ENCODE assay signal across 10 mouse cellular contexts in genomic region chr4:130913511-130913910, GRCm38 (mm10). TPM values are rescaled to one million over a fixed set of nuclear protein-coding genes. Genes with fewer than 3 reads are reported as not detected.
A peak's percentile ranks its signal among the peaks of the same experiment; 100 is the strongest.
DNase-seq lines count a peak whose midpoint lies in the region; ATAC-seq and TF ChIP-seq lines count a peak whose summit lies in the region.
"Had no signal": no experiment of that assay in that cellular context is flagged by ENCODE, and none has a peak within 500 bp of the region (broad histone marks: within the 10 kb centered on the region; RNA-seq: fewer than 3 reads in every experiment).

No protein-coding gene starts in this region.

- DNase-seq in kidney, postnatal 10 days = no peak
- no peak for DNase-seq in liver, postnatal 0 days
- DNase-seq in adrenal gland, postnatal 25 days = no peak
- DNase-seq in layer of hippocampus, adult 8-10 months (ENCODE audit: low spot score in 2 of 2) = no peak
- DNase-seq: kidney, adult 8-10 months had no signal

- ATAC-seq in kidney, embryonic 16.5 days (ENCODE audit: low FRiP score, low TSS enrichment) = no peak
- ATAC-seq in liver, postnatal 0 days = no peak; the same call in 1 of the 2 replicates
- ATAC-seq: forebrain, embryonic 13.5 days had no signal

- peaks cover 8% of the 10 kb centered on the region; the same call in 1 of the 2 replicates for H3K4me1 ChIP-seq in kidney, embryonic 16.5 days (ENCODE audit: insufficient read depth, low read length)
- peaks cover 98% of the 10 kb centered on the region for H3K4me1 ChIP-seq in E14TG2a.4 (replicated peaks; ENCODE audit: low read depth, low read length)
- peaks cover 32% of the 10 kb centered on the region for H3K4me1 ChIP-seq in bone marrow macrophage, adult 2 months (ENCODE audit: control insufficient read depth, insufficient read depth, low read length)
- peaks cover 15% of the 10 kb centered on the region for H3K4me1 ChIP-seq in liver, postnatal 0 days (ENCODE audit: insufficient read depth)
- H3K4me1 ChIP-seq: forebrain, embryonic 13.5 days had no signal

- H3K4me3 ChIP-seq in kidney, embryonic 16.5 days (ENCODE audit: low read length) = no peak overlapping the region
- peak overlapping the region; percentile 76 for H3K4me3 ChIP-seq in E14TG2a.4 (replicated peaks; ENCODE audit: low read length)
- H3K4me3 ChIP-seq in bone marrow macrophage, adult 2 months (ENCODE audit: insufficient read depth, low read length) = peak overlapping the region; percentile 83
- peak overlapping the region; percentile 41 for H3K4me3 ChIP-seq in liver, postnatal 0 days (ENCODE audit: low read depth, low read length)
- H3K4me3 ChIP-seq: forebrain, embryonic 13.5 days had no signal

- no peak for TF ChIP-seq POLR2A in bone marrow macrophage, adult 2 months (IDR thresholded peaks at IDR 0.05; ENCODE audit: borderline replicate concordance, low read depth, low read length)

- TF ChIP-seq EP300 in liver, postnatal 0 days (IDR thresholded peaks at IDR 0.05; ENCODE audit: low read depth) = no peak

- no peaks in the 10 kb centered on the region for H3K36me3 ChIP-seq in kidney, embryonic 16.5 days (ENCODE audit: insufficient read depth, low read length)
- H3K36me3 ChIP-seq in E14TG2a.4 (ENCODE audit: insufficient read depth, low read length) = peaks cover 23% of the 10 kb centered on the region
- no peaks in the 10 kb centered on the region for H3K36me3 ChIP-seq in liver, postnatal 0 days (replicated peaks; ENCODE audit: insufficient read depth, low read length)

- H3K9ac ChIP-seq in kidney, embryonic 16.5 days (replicated peaks; ENCODE audit: low read length) = no peak overlapping the region
- H3K9ac ChIP-seq in liver, postnatal 0 days (replicated peaks) = peak overlapping the region; percentile 73
- H3K9ac ChIP-seq: forebrain, embryonic 13.5 days had no signal

- WGBS in kidney, embryonic 16.5 days = 86% methylated on average over 3 of the region's 3 CpGs
- 17% methylated on average over 3 of the region's 3 CpGs for WGBS in liver, postnatal 0 days (ENCODE audit: insufficient replicate concordance)

- no peak for TF ChIP-seq CTCF in E14TG2a.4 (conservative IDR thresholded peaks at IDR 0.05; ENCODE audit: low read length)
- no peak for TF ChIP-seq CTCF in bone marrow macrophage, adult 2 months (IDR thresholded peaks at IDR 0.05; ENCODE audit: low read depth, low read length)
- TF ChIP-seq CTCF in liver, postnatal 0 days (IDR thresholded peaks at IDR 0.05; ENCODE audit: low read depth) = no peak

- no peak overlapping the region for H3K27ac ChIP-seq in kidney, embryonic 16.5 days (ENCODE audit: low read length)
- H3K27ac ChIP-seq in bone marrow macrophage, adult 2 months (ENCODE audit: insufficient read depth, low read depth, low read length) = peak overlapping the region; percentile 93
- H3K27ac ChIP-seq in liver, postnatal 0 days (ENCODE audit: low read depth) = peak overlapping the region; percentile 89
- H3K27ac ChIP-seq: forebrain, embryonic 13.5 days had no signal

- H3K27me3 ChIP-seq in kidney, embryonic 16.5 days (ENCODE audit: insufficient read depth, low read length) = no peaks in the 10 kb centered on the region
- H3K27me3 ChIP-seq in E14TG2a.4 (ENCODE audit: insufficient read depth, low read length) = no peaks in the 10 kb centered on the region
- H3K27me3 ChIP-seq in liver, postnatal 0 days (ENCODE audit: insufficient read depth, low read length) = no peaks in the 10 kb centered on the region
- H3K27me3 ChIP-seq: forebrain, embryonic 13.5 days had no signal

- H3K9me3 ChIP-seq in kidney, embryonic 16.5 days (ENCODE audit: low read length) = no peaks in the 10 kb centered on the region
- H3K9me3 ChIP-seq in E14TG2a.4 (ENCODE audit: low read length) = no peaks in the 10 kb centered on the region
- no peaks in the 10 kb centered on the region for H3K9me3 ChIP-seq in liver, postnatal 0 days (ENCODE audit: low read length)
- H3K9me3 ChIP-seq: forebrain, embryonic 13.5 days had no signal

- 0 out of 2 replicates have a peak overlapping the region, but pooled peaks have one; percentile 2 for H3K4me2 ChIP-seq in kidney, embryonic 16.5 days (replicated peaks; ENCODE audit: low read depth, low read length)
- peak overlapping the region; percentile 67 for H3K4me2 ChIP-seq in liver, postnatal 0 days (ENCODE audit: low read depth, low read length)
- H3K4me2 ChIP-seq: forebrain, embryonic 13.5 days; heart, embryonic 11.5 days had no signal

RNA-seq across cellular contexts. Expression of gene Laptm5, which starts 0.6 kb away (rescaled TPM):
- 21.6 and 25.9 TPM in 2 replicates for polyA plus RNA-seq in kidney, embryonic 16.5 days (2015; fragmentation: Nextera tagmentation; extraction: Ambion mirVana)
- polyA plus RNA-seq in bone marrow macrophage, adult 2 months (2012; ENCODE audit: insufficient read depth, insufficient read length, missing spikeins) = 1,649 and 1,910 TPM in 2 replicates
- 109 and 113 TPM in 2 replicates for polyA plus RNA-seq in liver, postnatal 0 days (2015; fragmentation: Nextera tagmentation; extraction: Ambion mirVana)
- 12.1 and 13.6 TPM in 2 replicates for total RNA-seq in adrenal gland, postnatal 25 days (2021)
- total RNA-seq in layer of hippocampus, adult 8-10 months (2022) = 100 to 1,000 TPM in 2 of 4 experiments, 10 to 100 TPM in 2; 31.4 to 224 (median 109) TPM

RNA-seq across cellular contexts. Expression of gene Matn1, which starts 30.7 kb away (rescaled TPM):
- 0.52 and 0.59 TPM in 2 replicates for polyA plus RNA-seq in kidney, embryonic 16.5 days (2015; fragmentation: Nextera tagmentation; extraction: Ambion mirVana)
- 0.46 TPM in 1 of 2 replicates, not detected in the other for polyA plus RNA-seq in bone marrow macrophage, adult 2 months (2012; ENCODE audit: insufficient read depth, insufficient read length, missing spikeins)
- 0.05 TPM in 1 of 2 replicates, not detected in the other for polyA plus RNA-seq in liver, postnatal 0 days (2015; fragmentation: Nextera tagmentation; extraction: Ambion mirVana)
- total RNA-seq in adrenal gland, postnatal 25 days (2021) = not detected in 2 replicates
- 1 to 10 TPM in 2 of 4 experiments, under 1 TPM in 2; 0.69 to 1.2 (median 0.91) TPM for total RNA-seq in layer of hippocampus, adult 8-10 months (2022)
- polyA plus RNA-seq: forebrain, embryonic 13.5 days; heart, embryonic 11.5 days had no signal

Comparison
In these comparisons a context has a peak if more than half of its experiments do, and no peak if none do; other contexts are left out.
1. RNA of gene Laptm5, which starts 0.6 kb away (polyA plus RNA-seq): 1,649 to 1,910 TPM in bone marrow macrophage, adult 2 months; 109 to 113 TPM in liver, postnatal 0 days and 21.6 to 25.9 TPM in kidney, embryonic 16.5 days; every median in the first group is over 10 times any median in the second.